Mouse (Mus musculus): ENCODE results near the gene Spns3.

Gene Spns3

GRCm38 (mm10) chr11:72446311-72447105, 103.8 kb downstream of the Spns3 start:
- DNase-seq: peak; percentile 71

Measured in lung, postnatal 36 days (tissue).